Mouse (Mus musculus): ENCODE measurements around the gene Nid2.

- TF ChIP-seq CTCF (IDR thresholded peaks at IDR 0.05; ENCODE audit: low read depth) = peak; percentile 89
- TF ChIP-seq EP300 (IDR thresholded peaks at IDR 0.05; ENCODE audit: low read depth) = no peak
Measured at GRCm38 (mm10) chr14:19817949-19818348, 66.9 kb downstream of the Nid2 start.

Data from liver, postnatal 0 days (tissue).